Mouse (Mus musculus) granulocyte monocyte progenitor cell, adult 5-6 weeks (primary cell): ENCODE results near the gene Cdkn3. TPM values are rescaled to one million over a fixed set of nuclear protein-coding genes. Genes with fewer than 3 reads are reported as not detected.
"Not testable (repeated sequence)": the region's sequence is repeated elsewhere in the genome, so short reads cannot be mapped to it uniquely, and the experiment has no call there.

Source experiments
- ATAC-seq: replicated peaks from 2 replicates; pipeline ENCODE4 v1.8.0; 2016; ENCODE audit warnings: mild to moderate bottlenecking, moderate TSS enrichment, inconsistent platforms; ENCODE audit not compliant: poor library complexity, severe bottlenecking
- total RNA-seq, 2 experiments: library from RNA; stranded (forward) in 1 of 2; stranded (reverse) in 1 of 2; fragments of 200-712, 200-1000 nt in 1 of 2; fragments of >200 nt in 1 of 2; fragmentation: Nextera tagmentation in 1 of 2; gene quantifications; 2 replicates each; pipeline ENCODE4 v1.2.3; 2014 to 2017

Cdkn3 gene
- total RNA-seq, 2 experiments from 2014 or later = 26.6 to 38.8 TPM

DNA sequence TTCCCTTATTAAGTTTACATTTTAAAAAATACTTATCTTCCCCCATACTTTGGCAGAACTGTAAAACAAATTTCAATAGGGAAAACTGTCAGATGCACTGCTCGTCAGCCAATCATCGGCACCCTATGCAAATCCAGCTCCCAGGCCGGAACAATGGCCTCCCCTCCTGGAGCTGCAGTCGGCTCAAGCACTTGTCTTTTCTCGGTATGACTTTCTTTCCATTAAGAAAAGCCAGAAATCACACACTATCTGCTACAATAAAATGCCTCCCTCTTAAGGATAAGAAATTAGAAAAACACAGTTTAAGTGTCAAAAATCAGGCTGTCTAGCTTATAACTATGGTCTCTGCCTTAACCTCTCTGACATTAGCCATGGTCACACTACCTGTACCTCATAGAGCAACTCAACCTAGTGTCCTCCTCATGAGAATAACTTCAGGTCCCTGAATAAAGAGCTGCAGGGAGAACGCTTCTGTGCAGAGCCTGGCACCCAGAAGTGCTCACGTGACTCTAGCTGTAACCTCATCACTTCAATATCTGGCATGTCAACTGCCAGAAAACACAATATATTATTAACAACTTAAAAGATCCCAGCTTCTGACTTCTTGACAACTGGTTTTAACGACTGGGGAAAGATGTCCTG, 22.0 kb downstream of the Cdkn3 start:
- ATAC-seq = no peak

DNA sequence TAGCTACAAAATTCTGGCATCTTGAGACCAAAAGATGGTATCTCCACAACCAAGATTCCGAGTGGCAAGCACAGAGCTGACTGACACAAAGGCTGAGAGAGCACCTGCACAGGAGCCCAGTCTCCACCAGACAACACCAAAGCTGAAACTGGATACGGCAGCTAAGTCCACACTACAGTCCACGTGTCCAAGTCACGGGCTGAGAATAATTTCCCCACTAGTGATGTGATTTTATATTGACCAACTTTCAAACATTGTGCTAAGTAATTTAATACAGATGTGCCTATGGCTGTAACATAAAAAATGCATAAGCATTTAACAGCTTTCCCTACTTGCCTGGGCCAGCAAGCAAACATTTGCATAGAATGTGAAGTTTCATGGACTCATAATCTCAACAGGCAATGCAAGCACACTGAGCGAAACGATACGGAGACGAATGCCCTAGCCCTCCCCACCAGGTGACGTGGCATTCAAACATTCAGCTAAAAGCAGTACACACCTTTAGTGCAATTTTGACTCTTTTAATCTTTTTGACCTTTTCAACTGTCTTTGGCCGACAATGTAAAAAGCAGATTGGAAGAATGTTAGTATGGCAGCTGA, 23.1 kb downstream of the Cdkn3 start:
- ATAC-seq = no peak

DNA sequence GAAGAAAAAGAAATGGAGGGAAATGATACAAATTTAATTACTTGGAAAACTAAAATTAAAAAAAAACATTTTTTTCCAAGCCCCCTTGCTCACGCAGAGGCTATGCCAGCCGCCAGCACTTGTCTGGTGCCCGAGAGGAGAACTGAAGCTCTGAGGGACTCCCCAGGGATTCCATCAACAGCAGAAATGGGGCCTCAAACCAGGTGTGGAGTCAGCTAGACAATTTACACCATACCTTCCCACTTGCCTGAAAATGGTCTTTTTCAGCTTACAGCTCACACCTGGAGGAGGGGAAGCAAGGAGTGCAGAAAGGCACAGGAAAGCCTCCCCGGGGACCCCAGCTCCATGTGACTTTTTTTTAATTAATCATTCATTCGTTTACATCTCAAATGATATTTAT, 24.9 kb downstream of the Cdkn3 start:
- no peak for ATAC-seq

DNA sequence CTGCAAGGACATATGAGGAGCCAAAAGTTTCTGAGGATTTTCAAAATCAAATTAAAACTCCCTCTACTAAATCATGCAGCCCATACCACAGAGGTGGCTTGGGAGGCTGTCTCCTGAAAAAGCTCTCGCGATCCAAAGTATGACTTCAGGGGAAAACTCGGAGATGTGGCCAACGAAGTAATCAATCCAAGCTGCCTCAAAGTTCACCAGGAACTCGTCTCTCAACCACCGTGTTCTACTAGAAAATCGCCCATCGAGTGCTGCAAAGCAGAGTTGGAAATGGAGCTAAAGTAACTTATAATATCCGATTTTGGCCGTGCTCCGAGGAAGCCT, 27.1 kb downstream of the Cdkn3 start:
- no peak for ATAC-seq

DNA sequence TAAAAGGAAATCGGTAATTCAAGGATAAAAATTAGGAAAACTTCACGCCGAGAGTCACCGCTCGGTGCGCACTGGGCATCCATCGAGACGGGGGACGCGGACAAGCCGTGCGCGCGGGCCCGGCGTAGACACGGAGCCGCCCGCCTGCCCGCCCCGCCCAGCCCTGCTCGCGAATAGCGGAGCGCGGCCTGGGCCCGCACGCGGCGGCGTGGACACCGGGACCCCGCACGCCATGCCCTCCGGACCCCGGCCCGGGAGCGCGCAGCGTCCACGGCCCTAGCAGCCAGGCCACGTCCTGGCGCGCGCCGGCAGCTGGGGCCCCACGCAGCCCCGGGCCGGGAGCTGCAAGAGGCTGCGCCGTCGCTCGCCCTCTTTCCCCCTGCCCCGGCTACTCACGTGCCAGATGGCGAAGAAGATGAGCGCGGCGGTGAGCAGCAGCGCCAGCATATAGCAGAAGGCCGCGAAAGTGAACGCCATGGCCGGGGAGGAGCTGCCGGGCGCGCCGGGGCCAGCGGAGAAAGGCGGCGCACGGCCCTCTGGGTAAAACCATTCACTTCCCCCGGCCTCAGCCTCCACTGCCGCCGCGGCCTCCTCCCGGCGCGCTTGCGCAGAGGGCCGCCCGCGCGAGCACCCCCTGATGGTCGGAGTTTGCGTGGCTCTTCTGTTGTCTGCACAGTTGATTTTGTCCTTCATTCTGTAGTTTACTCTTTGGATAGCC, 27.6 kb downstream of the Cdkn3 start, which contains the start of gene Cnih1:
Gene Cnih1, minus strand, starts transcription at position 625 of the 718 bp plus-strand sequence.
- ATAC-seq = peak; percentile 92

DNA sequence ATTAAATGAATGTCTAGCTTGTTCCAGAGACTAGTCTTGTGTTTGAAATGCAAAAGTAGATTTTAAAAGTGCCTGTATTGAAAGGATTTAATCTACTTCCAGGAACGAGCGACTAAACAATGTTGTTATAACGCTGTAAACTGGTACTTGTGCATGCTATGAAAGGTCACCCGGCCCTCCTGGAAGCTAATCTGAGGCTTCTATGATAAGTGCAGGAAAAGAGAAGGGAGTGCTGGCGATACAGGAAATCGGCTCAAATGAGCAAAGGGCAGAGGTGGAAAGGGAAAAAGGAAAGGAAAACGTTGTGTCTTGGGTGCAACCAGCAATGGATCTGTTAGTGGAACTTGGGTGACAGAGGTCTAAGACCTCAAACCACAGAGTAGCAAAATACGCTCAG, 28.2 kb downstream of the Cdkn3 start:
- ATAC-seq = no peak

DNA sequence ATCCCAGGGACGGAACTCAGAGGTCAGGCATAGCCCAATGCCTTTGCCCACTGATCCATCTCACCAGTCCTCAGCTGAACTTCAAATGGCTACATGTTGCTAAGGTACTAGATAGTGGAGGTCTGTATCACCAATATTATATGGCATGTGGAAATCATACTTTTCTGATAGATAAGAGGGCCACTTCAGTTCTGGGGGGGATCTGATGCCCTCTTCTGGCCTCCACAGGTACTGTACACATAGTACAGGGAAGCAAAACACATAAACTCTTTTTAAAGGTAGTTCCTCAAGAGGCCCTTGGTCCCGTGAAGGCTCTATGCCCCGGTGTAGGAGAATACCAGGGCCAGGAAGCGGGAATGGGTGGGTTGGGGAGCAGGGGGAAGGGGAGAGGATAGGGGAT, 30.0 kb downstream of the Cdkn3 start:
- peak; percentile 58 for ATAC-seq

DNA sequence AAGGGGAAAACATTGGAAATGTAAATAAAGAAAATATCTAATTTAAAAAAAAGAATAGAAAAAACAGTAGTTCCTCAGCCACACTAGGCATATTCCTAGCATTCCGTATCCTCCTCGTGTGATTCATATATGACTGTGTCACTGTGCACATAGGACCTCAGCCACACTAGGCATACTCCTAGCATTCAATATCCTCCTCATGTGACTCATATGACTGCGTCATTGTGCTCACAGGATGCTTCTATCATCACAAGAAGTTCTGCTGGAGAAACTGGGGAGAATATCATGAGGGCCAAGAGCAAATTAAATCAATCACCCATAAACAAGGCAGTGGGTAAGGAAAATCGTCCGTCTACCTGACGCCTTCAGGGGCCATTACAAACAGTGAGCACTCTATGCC, 30.4 kb downstream of the Cdkn3 start:
- no peak for ATAC-seq

DNA sequence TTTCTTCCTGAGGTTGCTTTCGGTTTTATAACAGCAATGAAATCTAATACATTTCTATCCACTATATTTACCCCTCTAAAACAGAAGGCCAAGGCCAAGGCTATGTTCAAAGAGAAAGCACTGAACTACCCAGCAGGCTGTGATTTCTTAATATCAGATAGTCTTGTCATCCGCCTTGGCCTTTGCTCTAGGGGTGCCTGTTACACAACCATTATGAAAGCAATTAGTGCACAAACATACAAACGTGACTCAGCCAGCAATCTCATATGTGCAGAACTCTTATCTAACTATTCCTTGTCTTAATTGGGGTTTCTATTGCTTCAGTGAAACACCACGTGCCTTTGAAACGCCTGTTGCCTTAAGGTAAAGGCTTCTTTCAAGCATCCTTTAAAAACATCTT, 33.8 kb downstream of the Cdkn3 start:
- 0 out of 2 replicates have a peak, but pooled peaks have one; percentile 30 for ATAC-seq

DNA sequence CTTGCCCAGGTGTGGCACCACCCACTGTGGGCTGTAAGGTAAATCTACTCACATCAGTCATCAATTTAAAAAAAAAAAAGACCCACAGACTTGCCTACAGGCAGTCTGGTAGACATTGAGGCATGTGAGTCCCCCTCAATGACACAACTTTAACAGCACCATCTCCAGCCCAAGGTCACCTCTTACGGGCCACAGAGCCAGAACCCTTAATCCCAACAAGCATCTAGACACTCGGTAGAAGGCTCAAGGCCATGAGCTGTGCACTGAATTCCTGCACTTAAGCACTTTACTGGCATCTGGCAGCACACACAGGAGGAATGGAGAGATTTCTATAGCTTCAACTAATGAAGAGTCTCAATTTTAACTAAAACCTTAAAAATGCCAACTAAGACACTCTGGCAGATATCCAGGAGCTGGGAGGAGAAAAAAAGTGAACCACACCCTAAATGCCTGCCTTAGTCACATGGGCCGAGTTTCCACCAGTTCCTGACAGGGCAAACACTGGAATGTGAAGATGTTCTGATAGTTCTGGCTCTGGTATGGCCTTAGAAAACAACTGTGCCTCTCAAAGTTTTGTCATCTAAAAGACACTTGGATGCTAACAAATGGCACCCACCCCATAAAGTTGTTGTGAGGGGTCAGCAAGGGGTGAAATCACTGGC, 40.5 kb downstream of the Cdkn3 start:
- no peak for ATAC-seq

DNA sequence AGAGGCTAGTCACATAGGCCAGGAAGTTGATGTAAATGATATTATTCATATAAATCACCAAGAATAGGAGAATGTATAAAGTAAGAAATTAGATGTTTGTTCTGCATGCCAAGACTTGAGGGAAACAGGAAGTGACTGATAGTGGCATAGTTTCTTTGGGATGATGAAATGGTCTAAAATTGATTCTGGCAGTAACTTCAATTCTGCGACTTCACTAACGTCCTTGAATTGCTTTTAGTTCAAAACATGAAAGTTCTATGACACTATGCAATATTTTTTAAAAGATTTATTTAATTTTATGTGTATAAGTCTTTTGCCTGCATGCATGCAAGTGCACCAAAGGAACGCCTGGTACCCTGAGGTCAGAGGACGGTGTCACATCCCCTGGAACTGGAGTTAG, 42.9 kb downstream of the Cdkn3 start:
- ATAC-seq = no peak

DNA sequence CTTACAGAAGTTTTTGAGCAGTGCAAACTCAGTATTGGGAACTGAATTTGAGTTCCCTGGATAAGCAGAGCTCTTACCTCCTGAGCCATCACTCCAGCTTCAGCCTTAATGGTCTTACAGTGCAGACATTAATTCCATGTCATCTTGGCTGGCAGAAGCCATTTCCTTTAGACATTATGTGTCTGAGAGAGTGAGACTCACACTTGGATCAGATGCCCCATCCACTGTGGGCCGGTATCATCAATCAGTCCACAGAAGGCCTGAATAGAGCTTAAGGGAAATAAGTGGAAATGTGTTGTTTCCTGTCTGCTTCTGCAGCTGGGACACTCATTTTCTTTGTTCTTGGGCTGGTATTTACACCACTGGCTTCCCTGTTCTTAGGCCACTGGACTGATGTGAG, 43.5 kb downstream of the Cdkn3 start:
- ATAC-seq = no peak

DNA sequence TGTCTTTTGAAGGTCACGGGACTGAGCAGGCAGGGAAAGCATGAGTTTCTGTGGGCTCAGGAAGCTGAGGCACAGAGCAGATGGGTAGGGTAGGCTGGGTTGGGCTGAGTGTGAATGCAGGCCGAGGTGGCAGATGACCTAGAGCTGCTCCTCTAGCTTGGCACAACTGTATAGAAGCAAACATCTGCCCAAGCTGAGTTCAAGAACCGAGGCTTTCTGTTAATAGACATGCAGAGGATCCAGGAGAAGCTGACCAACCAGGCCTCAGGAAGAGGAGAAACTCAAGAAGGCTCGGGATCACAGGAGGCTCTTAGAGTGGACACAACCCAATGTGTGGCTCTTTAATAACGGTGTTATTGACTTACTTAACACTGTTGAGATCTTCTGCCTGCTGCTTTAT, 45.8 kb downstream of the Cdkn3 start:
- no peak for ATAC-seq

DNA sequence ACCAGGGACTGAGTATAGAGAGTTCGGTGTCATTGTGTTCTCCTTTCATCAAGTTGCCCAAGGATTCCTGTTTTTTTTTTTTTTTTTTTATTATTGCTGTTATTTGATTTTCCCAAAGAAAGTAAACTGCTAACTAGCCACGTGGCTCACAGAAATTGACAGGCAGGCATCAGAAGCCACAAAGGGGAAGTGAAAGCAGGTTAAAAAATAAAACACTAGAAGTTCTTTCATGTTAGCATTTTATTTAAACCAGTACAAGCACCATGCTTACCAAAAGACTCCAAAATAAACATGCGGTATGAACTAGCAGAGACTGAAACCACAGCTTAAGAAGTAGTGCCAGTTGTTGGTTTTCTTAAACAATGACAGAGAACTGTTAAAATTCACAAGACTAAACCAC, 47.6 kb downstream of the Cdkn3 start:
- peak; percentile 88 for ATAC-seq

DNA sequence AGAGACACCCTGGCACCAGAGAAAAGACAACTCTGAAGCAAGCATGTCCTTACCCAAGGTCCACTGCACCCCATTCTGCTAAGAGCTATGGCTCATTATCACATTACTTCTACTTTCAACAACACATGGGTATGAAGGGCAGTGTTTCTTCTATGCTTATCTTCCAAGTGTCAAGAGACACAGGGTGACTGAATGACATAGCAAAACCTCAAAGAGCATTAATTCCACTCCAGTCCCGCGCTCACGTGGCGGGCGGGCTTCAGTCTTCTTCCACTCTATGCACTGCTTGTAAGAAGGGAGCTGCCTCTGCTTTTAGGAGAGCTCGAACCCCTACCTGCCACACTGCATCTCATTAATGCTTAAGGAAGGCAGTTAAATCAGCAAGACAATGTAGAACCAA, 55.3 kb downstream of the Cdkn3 start:
- no peak for ATAC-seq

DNA sequence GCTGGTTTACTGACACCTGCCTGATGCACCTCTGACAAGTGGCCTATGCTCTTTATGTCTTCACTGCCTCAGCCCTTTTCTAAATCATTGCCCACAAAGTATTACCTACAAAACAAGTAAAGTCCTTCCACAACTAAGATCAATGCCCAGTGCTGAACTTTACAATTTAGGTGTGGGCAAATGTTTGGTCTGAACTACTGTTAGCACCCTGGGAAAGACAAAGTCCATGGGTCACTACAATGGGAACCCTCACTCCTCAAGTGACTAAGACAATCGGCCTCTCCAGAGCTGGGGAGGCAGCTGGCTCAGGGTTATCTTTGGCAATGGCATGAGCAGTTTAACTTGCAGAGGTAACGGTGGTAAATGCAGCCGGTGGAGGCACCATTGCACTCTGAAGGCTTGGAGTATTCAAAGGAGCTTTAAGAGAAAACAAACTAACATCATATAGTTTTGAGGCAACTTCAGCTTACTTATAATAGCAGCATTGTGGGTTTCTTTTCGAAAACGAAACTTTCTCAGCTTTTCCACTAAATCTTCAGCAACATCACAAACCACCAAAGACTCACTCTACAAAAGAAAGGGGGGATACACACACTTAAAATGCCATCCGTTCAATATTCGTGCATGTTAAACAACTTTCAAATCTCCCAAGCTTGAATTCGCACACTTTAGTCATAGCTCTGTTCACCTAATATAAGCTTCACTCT, 56.7 kb downstream of the Cdkn3 start:
- ATAC-seq = no peak

DNA sequence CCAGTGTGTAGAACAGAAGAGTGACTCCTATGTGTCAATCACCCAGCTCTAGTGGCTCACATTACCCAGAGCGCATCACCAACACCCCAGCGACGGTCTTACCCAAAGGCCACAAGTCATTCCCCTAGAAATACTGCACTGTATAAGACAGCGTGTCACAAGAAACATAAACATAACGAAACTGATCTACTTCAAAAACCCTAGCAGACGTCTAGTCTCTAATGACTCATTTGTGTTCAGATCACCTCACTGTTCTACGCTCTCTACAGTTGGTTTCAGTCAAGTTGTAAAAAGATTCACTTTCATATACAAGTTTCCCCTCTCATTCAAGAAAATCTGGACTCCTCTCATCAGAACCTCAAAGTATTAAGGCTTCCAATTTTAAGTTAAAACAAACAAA, 58.4 kb downstream of the Cdkn3 start:
- no peak for ATAC-seq

DNA sequence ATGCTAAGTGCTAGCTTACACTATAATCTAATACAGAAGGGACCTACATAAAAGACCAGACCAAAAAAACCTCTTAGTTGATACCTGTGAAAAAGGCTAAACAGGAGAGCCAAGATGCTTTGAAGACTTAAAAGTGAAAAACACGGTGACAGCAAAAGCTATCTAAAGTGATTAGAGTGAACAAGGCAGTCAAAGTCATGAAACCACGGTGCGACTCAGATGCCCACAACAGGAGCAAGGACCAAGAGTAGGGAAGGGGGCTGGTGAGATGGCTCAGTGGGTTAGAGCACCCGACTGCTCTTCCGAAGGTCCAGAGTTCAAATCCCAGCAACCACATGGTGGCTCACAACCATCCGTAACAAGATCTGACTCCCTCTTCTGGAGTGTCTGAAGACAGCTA, 59.6 kb downstream of the Cdkn3 start:
- ATAC-seq = not testable (repeated sequence)
